Mouse (Mus musculus) liver, embryonic 14.5 days (tissue): ENCODE results near the gene Actr1b. TPM values are rescaled to one million over a fixed set of nuclear protein-coding genes. Genes with fewer than 3 reads are reported as not detected.
A peak's percentile ranks its signal among the peaks of the same experiment; 100 is the strongest.

Experiments
- ATAC-seq: fragments of 200-750 bp; cut with Nextera tagmentation; 2 replicates; pipeline ENCODE4 v1.8.0; 2017; ENCODE audit warnings: moderate number of reproducible peaks, mild to moderate bottlenecking, moderate library complexity; ENCODE audit not compliant: insufficient read depth
- DNase-seq, 3 experiments: peaks; one replicate each; pipeline ENCODE4 v3.0.0-alpha.2; 2012 to 2013; ENCODE audit warnings: low read depth in 3 of 3, low spot score in 3 of 3
- H3K27ac ChIP-seq: fragments of 300-500 bp; sonication (generic); 2 replicates; pipeline ENCODE4 v1.5.1; 2014; ENCODE audit warnings: moderate library complexity, mild to moderate bottlenecking, control low read depth, inconsistent platforms
- H3K27me3 ChIP-seq: fragments of 300-500 bp; sonication (generic); 2 replicates; pipeline ENCODE4 v1.6.1; 2014; ENCODE audit warnings: mild to moderate bottlenecking, low read length, moderate library complexity; ENCODE audit not compliant: control insufficient read depth, insufficient read depth
- H3K36me3 ChIP-seq: fragments of 300-500 bp; sonication (generic); replicated peaks from 2 replicates; pipeline ENCODE4 v1.6.1; 2014; ENCODE audit warnings: low read depth; ENCODE audit not compliant: control insufficient read depth, insufficient read depth
- H3K4me1 ChIP-seq, 2 experiments: fragments of 200-500 bp in 1 of 2; fragments of 300-500 bp in 1 of 2; sonication (generic) in 1 of 2; replicated peaks; 2 replicates each; pipeline ENCODE4 v1.6.1; 2012 to 2014; ENCODE audit warnings: antibody characterized with exemption in 1 of 2, inconsistent platforms in 1 of 2, low read length in 1 of 2; ENCODE audit not compliant: control insufficient read depth in 2 of 2, insufficient read depth in 2 of 2
- H3K4me2 ChIP-seq: fragments of 300-500 bp; sonication (generic); 2 replicates; pipeline ENCODE4 v1.6.1; 2014; ENCODE audit warnings: low read depth, mild to moderate bottlenecking, control low read depth, moderate library complexity
- H3K4me3 ChIP-seq, 2 experiments: fragments of 200-500 bp in 1 of 2; fragments of 300-500 bp in 1 of 2; sonication (generic) in 1 of 2; 2 replicates each; pipeline ENCODE4 v1.5.1; 2012 to 2014; ENCODE audit warnings: low read depth in 2 of 2, low read length in 2 of 2, mild to moderate bottlenecking in 2 of 2, control low read depth in 1 of 2, inconsistent platforms in 1 of 2, moderate library complexity in 1 of 2; ENCODE audit not compliant: insufficient read depth in 1 of 2
- H3K9ac ChIP-seq: fragments of 300-500 bp; sonication (generic); replicated peaks from 2 replicates; pipeline ENCODE4 v1.6.1; 2014; ENCODE audit warnings: mild to moderate bottlenecking, control low read depth, moderate library complexity
- H3K9me3 ChIP-seq: fragments of 300-500 bp; sonication (generic); 2 replicates; pipeline ENCODE4 v1.6.1; 2016; ENCODE audit warnings: low read length, mixed read lengths; ENCODE audit not compliant: control insufficient read depth
- CTCF ChIP-seq: IDR thresholded peaks from 2 replicates; pipeline ENCODE4 v1.5.1; 2016; ENCODE audit warnings: antibody characterized with exemption, low read depth, control low read depth
- EP300 ChIP-seq: IDR thresholded peaks from 2 replicates; pipeline ENCODE4 v1.6.1; 2016; ENCODE audit warnings: antibody characterized with exemption, low read depth
- WGBS: fragments of 180-500 bp; shearing (Covaris S2); extraction: QIAGEN DNeasy Blood & Tissue Kit; methylation state at CpG from one replicate; pipeline ENCODE4 v1.1.7; 2014; ENCODE audit not compliant: insufficient replicate concordance; 5-methylcytosine and 5-hydroxymethylcytosine counted together
- polyA plus RNA-seq, 2 experiments: library from polyadenylated mRNA; depleted of rRNA in 1 of 2; stranded (reverse) in 1 of 2; unstranded in 1 of 2; fragments of >200 nt; fragmentation: Nextera tagmentation in 1 of 2; extraction: Ambion mirVana in 1 of 2; gene quantifications; 2 replicates each; pipeline versions ENCODE4 v1.2.1 to v1.2.3; 2012 to 2014

Gene Actr1b
- polyA plus RNA-seq, 2 experiments = 21.4 to 27.5 TPM

DNA sequence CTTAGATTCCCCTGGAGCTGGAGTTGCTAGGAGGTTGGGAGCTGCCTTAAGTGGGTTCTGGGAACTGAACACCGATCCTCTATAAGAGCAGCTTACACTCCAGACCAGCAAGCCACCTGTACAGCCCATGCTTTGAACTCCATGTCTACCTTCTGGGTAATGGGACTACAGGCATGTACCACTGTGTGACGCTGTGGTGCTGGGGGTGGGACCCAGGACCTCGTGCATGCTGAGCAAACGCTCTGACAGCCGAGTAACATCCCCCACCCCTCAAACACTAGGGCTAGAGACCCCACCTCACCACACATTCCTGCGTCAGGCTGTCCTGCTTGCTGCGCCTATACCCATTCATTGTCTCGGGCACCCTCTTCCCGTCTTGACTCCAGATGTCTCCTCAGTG is 44.3 kb upstream of the Actr1b start:
- Histone ChIP-seq H3K9ac (no peak overlapping the region), H3K4me2 (no peak overlapping the region), H3K36me3 (no peaks in the 10 kb centered on the region), H3K4me1 (peaks cover 0 to 4% of the 10 kb centered on the region in 2 experiments; a peak in 2 of 4 replicates), H3K27me3 (no peaks in the 10 kb centered on the region), H3K4me3 (no peak overlapping the region), H3K9me3 (no peaks in the 10 kb centered on the region), H3K27ac (no peak overlapping the region)
- DNase-seq (no peak), ATAC-seq (no peak)
- 68% methylated on average over 9 of the region's 9 CpGs for WGBS
- TF ChIP-seq CTCF = no peak
- no peak for TF ChIP-seq EP300

DNA sequence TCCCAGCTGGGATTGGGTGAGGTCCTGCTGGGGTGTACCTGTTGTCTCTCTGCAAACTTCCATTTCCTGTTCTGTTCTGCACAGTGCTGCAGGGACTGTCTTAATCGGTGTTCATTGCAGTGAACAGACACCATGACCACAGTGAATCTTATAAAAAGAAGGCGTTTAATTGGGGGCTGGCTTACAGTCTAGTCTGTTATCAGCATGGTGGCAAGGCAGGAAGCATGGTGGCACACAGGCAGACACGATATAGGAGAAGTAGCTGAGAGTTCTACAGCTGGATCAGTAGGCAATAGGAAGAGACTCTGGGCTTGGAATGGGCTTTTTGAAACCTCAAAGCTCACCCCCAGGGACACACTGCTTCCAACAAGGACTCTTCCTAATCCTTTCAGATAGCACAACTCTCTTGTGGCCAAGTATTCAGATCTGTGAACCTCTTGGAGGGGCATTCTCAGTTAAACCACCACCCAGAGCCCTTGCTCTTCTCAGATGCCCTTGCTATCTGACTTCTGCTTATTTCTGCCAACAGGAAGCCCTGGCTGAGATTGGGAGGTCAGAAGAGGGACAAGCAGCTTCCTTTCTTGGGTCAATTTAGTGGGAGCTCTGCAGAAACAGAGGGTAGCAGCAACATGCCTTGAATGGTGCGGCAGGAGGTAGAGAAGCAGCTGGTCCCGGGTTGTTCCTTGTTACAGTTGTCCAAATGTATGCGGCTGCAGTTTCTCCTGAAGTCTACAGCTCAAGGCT is 39.9 kb upstream of the Actr1b start:
- DNase-seq = no peak
- no peak overlapping the region for H3K4me2 ChIP-seq
- no peak for TF ChIP-seq CTCF
- H3K4me1 ChIP-seq = peaks cover 0 to 4% of the 10 kb centered on the region in 2 experiments; a peak in 2 of 4 replicates
- H3K36me3 ChIP-seq = no peaks in the 10 kb centered on the region
- ATAC-seq = no peak
- no peak overlapping the region for H3K27ac ChIP-seq
- no peak overlapping the region for H3K9ac ChIP-seq
- no peaks in the 10 kb centered on the region for H3K27me3 ChIP-seq
- no peak overlapping the region for H3K4me3 ChIP-seq
- H3K9me3 ChIP-seq = no peaks in the 10 kb centered on the region
- 26% methylated on average over 6 of the region's 6 CpGs for WGBS

DNA sequence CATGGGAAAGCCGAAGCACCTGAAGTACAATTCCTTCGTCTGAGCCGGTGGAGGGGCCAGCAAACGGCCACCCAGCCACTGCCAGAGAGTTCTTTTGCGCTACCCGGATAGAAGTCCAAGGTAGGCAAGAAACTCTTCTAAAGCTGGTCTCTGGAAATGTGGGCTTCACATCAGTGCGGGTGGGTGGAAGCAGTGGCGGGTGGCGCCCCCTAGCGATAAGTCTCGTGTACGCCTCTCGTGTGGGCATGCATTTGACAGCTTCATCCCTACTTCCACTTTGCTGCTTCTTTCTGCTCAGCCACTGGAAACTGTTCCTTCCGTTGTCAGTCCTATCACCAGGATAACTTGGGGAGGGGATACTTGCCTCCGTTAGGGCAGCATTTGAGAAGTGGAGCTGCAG is 32.2 kb upstream of the Actr1b start:
- no peak for TF ChIP-seq EP300
- peak; percentile 88 for TF ChIP-seq CTCF
- Histone ChIP-seq H3K4me3 (no peak overlapping the region), H3K27me3 (no peaks in the 10 kb centered on the region), H3K27ac (no peak overlapping the region), H3K9ac (no peak overlapping the region), H3K36me3 (no peaks in the 10 kb centered on the region), H3K9me3 (no peaks in the 10 kb centered on the region), H3K4me2 (no peak overlapping the region), H3K4me1 (no peaks in the 10 kb centered on the region)
- WGBS = 37% methylated on average over 15 of the region's 15 CpGs
- no peak for ATAC-seq
- DNase-seq = no peak

DNA sequence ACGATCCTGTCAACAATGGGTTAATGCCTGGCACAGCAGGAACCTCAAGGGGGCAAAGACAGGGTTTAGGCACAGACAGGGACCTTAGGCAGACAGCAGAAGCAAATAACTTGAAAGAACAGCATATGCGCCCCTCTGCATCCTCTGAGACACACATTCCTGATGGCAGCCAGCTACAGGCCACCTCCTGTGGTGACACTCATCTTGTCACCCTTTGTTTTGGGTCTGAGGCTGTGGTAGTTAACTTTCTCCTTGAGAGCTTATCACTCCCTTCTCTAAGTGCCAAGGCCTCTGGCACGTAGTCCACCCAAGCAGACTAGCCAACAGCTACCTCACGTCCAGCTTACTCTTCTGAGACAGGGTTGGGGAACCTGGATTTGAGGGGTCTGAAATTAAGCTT is 31.4 kb upstream of the Actr1b start:
- TF ChIP-seq EP300 (no peak), CTCF (no peak)
- no peak overlapping the region for H3K4me2 ChIP-seq
- H3K27me3 ChIP-seq = no peaks in the 10 kb centered on the region
- H3K9me3 ChIP-seq = no peaks in the 10 kb centered on the region
- DNase-seq = no peak
- no peaks in the 10 kb centered on the region for H3K36me3 ChIP-seq
- H3K9ac ChIP-seq = no peak overlapping the region
- H3K4me1 ChIP-seq = no peaks in the 10 kb centered on the region
- H3K4me3 ChIP-seq = no peak overlapping the region
- WGBS = 48% methylated on average over 4 of the region's 4 CpGs
- no peak overlapping the region for H3K27ac ChIP-seq
- ATAC-seq = no peak

DNA sequence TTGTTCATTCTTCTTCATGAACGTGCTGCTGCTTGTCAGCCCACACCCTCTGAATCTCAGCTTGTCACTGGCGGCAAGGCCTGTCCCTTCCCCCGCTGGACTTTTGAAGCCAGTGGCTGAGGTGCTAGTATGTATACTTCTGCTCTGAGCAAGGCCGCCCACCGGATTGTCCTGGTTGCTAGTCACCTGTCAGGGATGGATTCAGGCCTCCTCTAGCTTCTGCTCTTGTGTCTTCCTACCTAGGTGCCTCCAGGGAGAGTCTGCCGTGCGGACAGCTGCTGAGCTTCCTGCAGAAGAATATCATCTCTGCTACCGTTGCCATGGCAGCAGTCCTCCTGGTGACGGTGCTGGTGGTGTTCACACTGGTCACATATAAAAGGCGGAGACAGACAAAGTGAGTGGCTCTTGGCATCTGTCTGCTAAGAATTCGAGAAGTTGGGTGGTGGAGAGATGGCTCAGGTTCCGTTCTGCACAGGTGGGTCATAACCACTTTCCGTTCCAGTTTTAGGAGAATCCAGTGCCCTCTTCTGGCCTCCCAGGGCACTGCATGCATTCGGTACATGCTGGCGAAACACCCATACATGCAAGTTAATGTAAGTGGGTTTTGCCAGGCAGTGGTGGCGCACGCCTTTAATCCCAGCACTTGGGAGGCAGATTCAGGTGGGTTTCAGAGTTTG is 30.2 kb upstream of the Actr1b start:
- Histone ChIP-seq H3K36me3 (no peaks in the 10 kb centered on the region), H3K27me3 (no peaks in the 10 kb centered on the region), H3K4me3 (no peak overlapping the region), H3K4me1 (no peaks in the 10 kb centered on the region), H3K27ac (no peak overlapping the region), H3K9ac (no peak overlapping the region), H3K4me2 (no peak overlapping the region; the same call in 1 of the 2 replicates), H3K9me3 (no peaks in the 10 kb centered on the region)
- 22% methylated on average over 17 of the region's 17 CpGs for WGBS
- ATAC-seq (no peak), DNase-seq (peak; percentile 15 to 28 (median 17))
- TF ChIP-seq CTCF (peak; percentile 83), EP300 (no peak)
